Mouse (Mus musculus) ES-E14 (cell line): ENCODE data around the gene Uhrf1bp1l.

Experiments
- HCFC1 ChIP-seq: IDR thresholded peaks from 2 replicates; pipeline ENCODE4 v1.6.1; 2012; ENCODE audit warnings: low read length, inconsistent platforms, borderline replicate concordance; ENCODE audit not compliant: insufficient read depth
- MAFK ChIP-seq: IDR thresholded peaks from 2 replicates; pipeline ENCODE4 v1.6.1; 2014; ENCODE audit warnings: mild to moderate bottlenecking, low read depth, low read length, inconsistent platforms; ENCODE audit not compliant: insufficient read depth
- ZC3H11A ChIP-seq: IDR thresholded peaks from 2 replicates; pipeline ENCODE4 v1.6.1; 2012; ENCODE audit warnings: low read depth, mild to moderate bottlenecking, inconsistent platforms, low read length, borderline replicate concordance

DNA sequence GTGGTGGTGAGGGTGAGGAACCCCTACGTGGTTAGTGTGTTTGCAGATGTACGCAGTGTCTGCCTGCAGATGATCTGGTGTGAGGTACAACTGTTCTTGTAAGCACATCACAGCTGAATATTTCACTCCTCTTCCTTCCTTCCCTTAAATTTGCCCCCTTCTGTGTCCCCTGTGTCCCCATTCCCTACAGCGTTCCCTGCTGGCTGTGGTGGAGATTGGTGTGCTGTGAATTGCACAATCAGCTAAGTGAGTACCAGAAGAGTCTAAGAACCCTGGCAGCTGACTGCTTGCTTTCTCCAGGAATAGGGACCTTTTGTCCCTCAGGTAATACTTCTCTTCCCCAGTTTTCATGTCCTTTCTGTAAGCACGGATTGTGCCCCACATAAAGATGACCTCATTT lies 10.4 kb downstream of the Uhrf1bp1l start:
- no peak for TF ChIP-seq HCFC1
- no peak for TF ChIP-seq ZC3H11A
- TF ChIP-seq MAFK: no peak
